Mouse (Mus musculus): ENCODE measurements around the gene Ppp1r21.

The Ppp1r21 gene

GRCm38 (mm10) chr17:88574811-88575210 is 44.9 kb downstream of the Ppp1r21 start:
- no peak for DNase-seq (ENCODE audit: low spot score)

GRCm38 (mm10) chr17:88578522-88579242 is 48.8 kb downstream of the Ppp1r21 start:
- DNase-seq (ENCODE audit: low spot score): no peak

GRCm38 (mm10) chr17:88580556-88580955 is 50.6 kb downstream of the Ppp1r21 start:
- no peak for DNase-seq (ENCODE audit: low spot score)

- DNase-seq (ENCODE audit: low spot score): no peak
Observed at GRCm38 (mm10) chr17:88581511-88582021, 51.6 kb downstream of the Ppp1r21 start.

- no peak for DNase-seq (ENCODE audit: low spot score)
Observed at GRCm38 (mm10) chr17:88582999-88583398, 53.1 kb downstream of the Ppp1r21 start.

- DNase-seq (ENCODE audit: low spot score): no peak
Observed at GRCm38 (mm10) chr17:88583411-88583810, 53.5 kb downstream of the Ppp1r21 start.

- DNase-seq (ENCODE audit: low spot score): no peak
Observed at GRCm38 (mm10) chr17:88587371-88587770, 57.5 kb downstream of the Ppp1r21 start.

GRCm38 (mm10) chr17:88588228-88588627 is 58.3 kb downstream of the Ppp1r21 start:
- no peak for DNase-seq (ENCODE audit: low spot score)

GRCm38 (mm10) chr17:88590251-88590650 is 60.3 kb downstream of the Ppp1r21 start:
- DNase-seq (ENCODE audit: low spot score): no peak

GRCm38 (mm10) chr17:88595071-88595470 is 65.2 kb downstream of the Ppp1r21 start:
- DNase-seq (ENCODE audit: low spot score): no peak

- no peak for DNase-seq (ENCODE audit: low spot score)
Observed at GRCm38 (mm10) chr17:88596068-88596467, 66.2 kb downstream of the Ppp1r21 start.

GRCm38 (mm10) chr17:88596544-88597221 is 66.8 kb downstream of the Ppp1r21 start:
- no peak for DNase-seq (ENCODE audit: low spot score)

- DNase-seq (ENCODE audit: low spot score): peak; percentile 60
Observed at GRCm38 (mm10) chr17:88597222-88598055, 67.5 kb downstream of the Ppp1r21 start, which contains the start of gene Ston1. Gene Ston1, plus strand, starts transcription at chr17:88597684.

- DNase-seq (ENCODE audit: low spot score): no peak
Observed at GRCm38 (mm10) chr17:88598056-88598420, 68.1 kb downstream of the Ppp1r21 start.

GRCm38 (mm10) chr17:88598570-88599368 is 68.9 kb downstream of the Ppp1r21 start:
- no peak for DNase-seq (ENCODE audit: low spot score)

- DNase-seq (ENCODE audit: low spot score): no peak
Observed at GRCm38 (mm10) chr17:88600492-88601026, 70.6 kb downstream of the Ppp1r21 start.

- no peak for DNase-seq (ENCODE audit: low spot score)
Observed at GRCm38 (mm10) chr17:88603943-88604342, 74.0 kb downstream of the Ppp1r21 start.

- DNase-seq (ENCODE audit: low spot score): no peak
Observed at GRCm38 (mm10) chr17:88606056-88606455, 76.1 kb downstream of the Ppp1r21 start.

- DNase-seq (ENCODE audit: low spot score): no peak
Observed at GRCm38 (mm10) chr17:88609361-88609760, 79.4 kb downstream of the Ppp1r21 start.

- no peak for DNase-seq (ENCODE audit: low spot score)
Observed at GRCm38 (mm10) chr17:88611057-88611456, 81.1 kb downstream of the Ppp1r21 start.

GRCm38 (mm10) chr17:88613172-88613571 is 83.3 kb downstream of the Ppp1r21 start:
- DNase-seq (ENCODE audit: low spot score): no peak

Measured in testis, postnatal 14 days (tissue).